9 mouse cellular contexts compared by ENCODE assay signal in the genomic region with DNA sequence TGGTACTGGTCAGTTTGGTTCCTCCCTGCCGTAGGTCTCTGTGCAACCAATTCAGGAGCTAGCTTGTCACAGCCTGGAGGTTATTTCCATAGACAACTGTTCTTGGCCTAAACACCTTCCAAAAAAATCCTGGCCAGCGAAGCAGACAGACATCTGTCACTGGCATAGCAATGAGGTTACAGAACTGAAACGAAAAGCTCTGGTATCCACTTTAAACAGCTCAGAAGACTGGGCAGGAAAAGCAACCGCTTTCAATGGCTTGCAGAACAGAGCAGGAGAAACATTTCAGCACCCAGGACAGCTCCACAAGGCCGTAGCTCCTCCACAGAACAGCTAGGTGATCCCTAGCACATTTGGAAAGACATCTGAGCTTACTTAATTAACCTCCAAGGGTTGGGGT.
DNase-seq lines count a peak whose midpoint lies in the region; ATAC-seq lines count a peak whose summit lies in the region.
"Had no signal": no experiment of that assay in that cellular context is flagged by ENCODE, and none has a peak within 500 bp of the region (broad histone marks: within the 10 kb centered on the region; RNA-seq: fewer than 3 reads in every experiment).

No protein-coding gene starts in this region.

- peaks cover 38% of the 10 kb centered on the region for H3K4me1 ChIP-seq in forebrain, embryonic 10.5 days
- H3K4me1 ChIP-seq in forebrain, embryonic 15.5 days: peaks cover 16% of the 10 kb centered on the region
- no peaks in the 10 kb centered on the region for H3K4me1 ChIP-seq in midbrain, embryonic 11.5 days (ENCODE audit: control insufficient read depth, insufficient read depth, low read length)
- peaks cover 4% of the 10 kb centered on the region; the same call in 1 of the 2 replicates for H3K4me1 ChIP-seq in midbrain, embryonic 13.5 days (replicated peaks)
- no peaks in the 10 kb centered on the region for H3K4me1 ChIP-seq in intestine, embryonic 16.5 days (ENCODE audit: control insufficient read depth, insufficient read depth, low read length)

- peak; percentile 56 for DNase-seq in forebrain, embryonic 10.5 days (ENCODE audit: extremely low spot score, low spot score)
- peak; percentile 90 for DNase-seq in midbrain, embryonic 11.5 days (ENCODE audit: low spot score, missing footprints)
- peak; percentile 41 to 83 for DNase-seq in kidney, postnatal 36 days
- DNase-seq in retina, embryonic 14.5 days (ENCODE audit: low spot score): peak; percentile 79

- no peak for ATAC-seq in forebrain, embryonic 15.5 days (replicated peaks)
- no peak for ATAC-seq in midbrain, embryonic 11.5 days (ENCODE audit: low FRiP score)
- no peak for ATAC-seq in midbrain, embryonic 13.5 days
- ATAC-seq in common myeloid progenitor, adult 5-6 weeks (replicated peaks; ENCODE audit: low read depth, poor library complexity, severe bottlenecking): peak; percentile 76
- ATAC-seq in intestine, embryonic 16.5 days: no peak

- H3K27me3 ChIP-seq in forebrain, embryonic 10.5 days (ENCODE audit: poor library complexity, severe bottlenecking): peaks cover 14% of the 10 kb centered on the region; the same call in 1 of the 2 replicates
- no peaks in the 10 kb centered on the region for H3K27me3 ChIP-seq in forebrain, embryonic 15.5 days
- H3K27me3 ChIP-seq in midbrain, embryonic 11.5 days (ENCODE audit: control insufficient read depth, insufficient read depth, low read length): no peaks in the 10 kb centered on the region
- H3K27me3 ChIP-seq in midbrain, embryonic 13.5 days: no peaks in the 10 kb centered on the region
- H3K27me3 ChIP-seq in intestine, embryonic 16.5 days (replicated peaks; ENCODE audit: control insufficient read depth, insufficient read depth, low read length): no peaks in the 10 kb centered on the region

- WGBS in forebrain, embryonic 10.5 days: 43% methylated on average over 5 of the region's 5 CpGs
- WGBS in forebrain, embryonic 15.5 days: 28% methylated on average over 5 of the region's 5 CpGs
- 46% methylated on average over 5 of the region's 5 CpGs for WGBS in midbrain, embryonic 11.5 days
- WGBS in midbrain, embryonic 13.5 days: 43% methylated on average over 5 of the region's 5 CpGs
- whole genome bisulfite sequencing in intestine, embryonic 16.5 days: 34% methylated on average over 5 of the region's 5 CpGs

- H3K9me3 ChIP-seq in forebrain, embryonic 10.5 days: no peaks in the 10 kb centered on the region
- no peaks in the 10 kb centered on the region for H3K9me3 ChIP-seq in forebrain, embryonic 15.5 days
- H3K9me3 ChIP-seq in midbrain, embryonic 11.5 days (ENCODE audit: control insufficient read depth, low read length): no peaks in the 10 kb centered on the region
- no peaks in the 10 kb centered on the region for H3K9me3 ChIP-seq in midbrain, embryonic 13.5 days
- H3K9me3 ChIP-seq in intestine, embryonic 16.5 days (ENCODE audit: control insufficient read depth, low read length): no peaks in the 10 kb centered on the region
- H3K9me3 ChIP-seq: heart, embryonic 13.5 days had no signal

- no peak overlapping the region for H3K4me2 ChIP-seq in forebrain, embryonic 15.5 days (replicated peaks)
- no peak overlapping the region for H3K4me2 ChIP-seq in midbrain, embryonic 11.5 days
- no peak overlapping the region for H3K4me2 ChIP-seq in midbrain, embryonic 13.5 days (replicated peaks)
- H3K4me2 ChIP-seq in intestine, embryonic 16.5 days (ENCODE audit: low read depth, low read length): no peak overlapping the region
- H3K4me2 ChIP-seq: heart, embryonic 13.5 days had no signal

- H3K4me3 ChIP-seq in forebrain, embryonic 10.5 days: no peak overlapping the region
- H3K4me3 ChIP-seq in forebrain, embryonic 15.5 days: no peak overlapping the region
- no peak overlapping the region for H3K4me3 ChIP-seq in midbrain, embryonic 11.5 days (ENCODE audit: low read depth, low read length)
- H3K4me3 ChIP-seq in midbrain, embryonic 13.5 days (replicated peaks): no peak overlapping the region
- no peak overlapping the region for H3K4me3 ChIP-seq in intestine, embryonic 16.5 days (ENCODE audit: low read length)
- H3K4me3 ChIP-seq: heart, embryonic 13.5 days had no signal

- no peak overlapping the region for H3K27ac ChIP-seq in forebrain, embryonic 10.5 days
- H3K27ac ChIP-seq in forebrain, embryonic 15.5 days (replicated peaks): no peak overlapping the region
- no peak overlapping the region for H3K27ac ChIP-seq in midbrain, embryonic 11.5 days (ENCODE audit: low read depth, low read length)
- no peak overlapping the region for H3K27ac ChIP-seq in midbrain, embryonic 13.5 days
- no peak overlapping the region for H3K27ac ChIP-seq in intestine, embryonic 16.5 days (ENCODE audit: low read length)
- H3K27ac ChIP-seq: heart, embryonic 13.5 days had no signal

- no peak overlapping the region for H3K9ac ChIP-seq in forebrain, embryonic 15.5 days (replicated peaks)
- no peak overlapping the region for H3K9ac ChIP-seq in midbrain, embryonic 11.5 days (ENCODE audit: low read length)
- H3K9ac ChIP-seq in midbrain, embryonic 13.5 days (replicated peaks): no peak overlapping the region
- no peak overlapping the region for H3K9ac ChIP-seq in intestine, embryonic 16.5 days (ENCODE audit: low read depth, low read length)
- H3K9ac ChIP-seq: heart, embryonic 13.5 days had no signal

- H3K36me3 ChIP-seq in forebrain, embryonic 10.5 days (replicated peaks): no peaks in the 10 kb centered on the region
- H3K36me3 ChIP-seq in forebrain, embryonic 15.5 days: no peaks in the 10 kb centered on the region
- no peaks in the 10 kb centered on the region for H3K36me3 ChIP-seq in midbrain, embryonic 11.5 days (ENCODE audit: control insufficient read depth, insufficient read depth, low read length)
- H3K36me3 ChIP-seq in midbrain, embryonic 13.5 days: no peaks in the 10 kb centered on the region
- H3K36me3 ChIP-seq in intestine, embryonic 16.5 days (ENCODE audit: control insufficient read depth, insufficient read depth, low read length): no peaks in the 10 kb centered on the region
- H3K36me3 ChIP-seq: heart, embryonic 13.5 days had no signal
